Mouse (Mus musculus) lung, postnatal 14 days (tissue): ENCODE results near the gene Ppp2r5b.

Experiments used
- DNase-seq: peaks from one replicate; pipeline ENCODE4 v3.0.0; 2021

Gene Ppp2r5b

DNA sequence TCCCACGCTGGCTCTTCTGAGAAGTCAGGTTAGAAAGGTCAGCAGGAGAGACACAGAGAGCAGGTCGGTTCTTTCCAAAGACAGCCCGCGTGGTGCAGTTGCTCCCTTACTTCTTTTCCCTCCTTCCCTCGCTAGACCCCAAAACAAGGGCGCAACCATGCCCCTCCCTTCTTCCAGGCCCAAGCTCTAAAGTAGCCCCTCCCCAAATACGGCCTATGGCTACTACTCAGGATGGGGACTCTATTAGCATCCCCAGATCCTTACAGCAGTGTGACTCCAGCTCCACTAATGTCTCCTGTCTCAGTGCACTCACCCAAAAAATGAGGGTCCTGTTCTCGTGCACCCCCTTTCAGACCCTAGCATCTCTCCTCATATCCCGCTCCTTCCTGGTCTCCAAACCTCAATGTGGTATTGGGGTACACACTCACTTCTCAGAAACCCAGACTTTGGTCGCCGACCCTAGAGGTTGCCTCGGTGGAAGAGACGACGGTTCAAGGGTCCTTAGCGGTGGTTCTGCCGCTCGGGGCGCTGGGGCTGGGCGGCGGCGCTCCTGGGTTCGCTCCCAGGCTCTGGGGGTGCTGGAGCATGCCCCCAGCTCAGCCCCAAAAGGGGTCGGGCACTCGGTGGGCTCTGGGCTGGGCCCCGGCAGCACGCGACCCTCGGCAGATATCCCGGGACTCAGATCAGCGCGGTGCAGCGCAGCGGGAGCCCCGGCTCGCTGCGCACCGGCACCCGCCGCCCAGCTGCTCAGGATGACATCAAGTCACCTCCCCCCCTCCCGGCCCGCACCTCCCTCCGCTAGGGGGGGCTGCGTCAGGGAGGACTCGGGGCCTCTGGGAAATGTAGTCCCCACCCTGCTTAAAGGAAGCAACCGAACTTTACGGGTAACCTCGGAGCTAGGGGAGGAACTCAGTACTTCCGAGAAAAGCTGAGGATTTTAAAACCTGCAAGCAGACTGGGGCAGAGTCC lies at the start of gene Ppp2r5b:
Gene Ppp2r5b (minus strand): TSS at position 789 of the 969 bp plus-strand sequence.
- peak; percentile 97 for DNase-seq

DNA sequence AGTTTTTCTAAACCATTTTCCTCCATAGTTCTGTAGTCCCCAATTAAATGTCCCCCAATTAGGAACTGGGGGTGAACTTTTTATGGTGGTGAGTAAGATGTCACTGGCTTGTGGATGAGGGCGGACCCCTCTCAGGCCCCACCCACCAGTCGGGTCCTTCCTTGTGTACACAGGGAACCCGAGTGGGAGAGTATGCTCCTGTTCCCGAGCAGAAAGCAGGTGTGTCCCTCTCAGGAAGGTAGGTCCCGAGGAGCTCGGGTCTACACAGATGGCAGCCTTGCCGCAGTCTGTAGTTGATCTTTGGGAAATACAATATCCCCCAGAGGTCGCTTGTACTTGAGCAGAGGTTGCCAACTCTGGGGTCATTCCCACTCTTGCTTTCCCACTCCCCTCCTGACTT lies 49.6 kb upstream of the Ppp2r5b start:
- DNase-seq = no peak

DNA sequence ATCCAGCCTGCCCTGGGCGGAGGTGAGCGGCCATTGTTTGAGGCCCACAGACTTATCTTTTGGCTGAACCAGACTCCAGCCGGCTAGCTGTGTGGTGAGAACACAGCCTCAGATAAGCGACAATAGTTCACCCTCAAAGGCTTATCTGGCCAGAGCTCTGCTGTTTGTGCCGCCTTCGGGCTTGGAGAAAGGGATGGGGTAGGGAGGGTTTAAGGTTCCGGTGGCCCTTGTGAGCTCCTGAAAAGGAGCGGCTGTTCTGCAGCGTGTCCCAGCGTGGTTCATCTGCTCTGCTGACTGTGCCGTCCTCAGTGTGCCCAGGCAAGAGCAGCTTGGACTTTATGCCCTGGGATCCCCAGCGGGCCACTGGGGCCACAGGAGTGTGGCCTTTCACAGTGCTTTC lies 48.8 kb upstream of the Ppp2r5b start:
- no peak for DNase-seq

DNA sequence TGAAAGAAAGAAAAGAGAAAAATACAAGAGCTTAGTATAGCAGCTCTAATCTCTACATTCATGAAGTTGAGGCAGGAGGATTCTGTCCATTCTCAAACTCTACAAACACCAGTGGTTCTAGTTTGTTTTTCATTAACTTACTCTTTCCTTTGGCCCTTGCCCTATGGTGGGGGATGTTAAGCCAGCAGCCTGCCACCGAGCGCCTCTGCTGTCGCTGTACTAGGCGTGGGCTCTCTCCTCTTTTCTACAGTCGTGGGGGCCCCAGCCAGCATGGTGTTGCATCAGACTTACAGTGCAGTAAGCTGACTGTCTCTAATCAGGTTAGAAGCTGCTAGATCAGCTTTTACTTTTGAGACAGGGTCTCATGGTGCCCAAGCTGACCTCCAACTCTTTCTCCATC lies 47.3 kb upstream of the Ppp2r5b start:
- DNase-seq = no peak

DNA sequence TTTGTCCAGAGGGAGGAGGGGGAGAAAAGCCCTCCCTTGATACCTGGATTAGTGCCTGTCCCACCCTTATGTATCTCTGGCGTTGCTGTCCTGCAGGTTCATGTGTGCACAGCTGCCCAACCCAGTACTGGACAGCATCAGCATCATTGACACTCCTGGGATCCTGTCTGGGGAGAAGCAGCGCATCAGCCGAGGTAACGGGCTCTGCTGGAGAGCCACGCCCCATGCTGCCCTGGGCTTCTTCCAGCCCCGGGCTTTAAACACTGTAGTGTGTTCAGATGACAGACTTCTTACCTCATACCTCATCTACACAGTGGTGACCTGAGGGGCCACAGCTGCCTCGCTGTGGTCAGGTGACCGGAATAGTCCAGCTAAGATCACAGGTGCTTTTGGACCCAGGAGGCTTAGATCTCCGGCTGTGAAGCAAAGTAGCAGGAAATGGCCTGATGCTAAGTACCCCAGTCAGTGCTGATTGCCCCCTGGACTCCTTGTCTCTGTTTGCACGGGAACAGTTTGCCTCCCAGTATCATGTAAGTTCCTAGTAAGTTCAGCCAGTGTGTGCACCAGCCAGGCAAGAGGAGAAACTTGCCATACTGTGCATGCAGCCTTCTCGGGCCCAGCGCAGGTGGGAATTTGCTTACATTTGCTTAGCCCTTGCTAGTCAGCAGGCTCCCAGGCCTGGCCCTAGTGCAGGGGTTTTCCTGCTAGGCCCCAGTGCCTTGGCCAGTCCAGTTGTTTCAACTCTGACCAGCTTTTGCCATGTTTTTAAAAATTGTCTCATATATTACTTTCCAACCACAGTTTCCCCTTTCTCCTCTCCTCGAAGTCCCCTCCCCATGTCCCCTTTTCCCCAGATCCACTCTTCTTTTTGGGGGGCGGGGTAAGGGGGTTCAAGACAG lies 45.7 kb upstream of the Ppp2r5b start:
- no peak for DNase-seq

DNA sequence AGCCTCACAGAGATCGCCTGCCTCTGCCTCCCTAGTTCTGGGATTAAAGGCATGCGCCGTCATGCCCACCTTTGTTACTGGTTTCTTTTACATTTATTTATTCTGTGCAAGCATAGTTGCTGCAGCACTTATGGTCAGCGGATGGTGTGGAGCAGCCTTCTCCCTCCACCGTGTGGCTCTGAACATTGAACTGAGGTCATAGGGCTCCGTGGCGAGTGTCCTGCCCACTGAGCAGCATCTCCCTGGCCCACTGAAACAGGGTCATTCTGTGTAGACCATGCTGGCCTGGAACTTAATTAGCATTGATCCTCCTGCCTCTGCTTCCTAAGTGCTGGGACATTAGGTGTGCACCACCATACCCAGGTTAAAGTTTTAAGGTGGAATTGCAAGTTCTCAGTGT lies 44.9 kb upstream of the Ppp2r5b start:
- DNase-seq = no peak

DNA sequence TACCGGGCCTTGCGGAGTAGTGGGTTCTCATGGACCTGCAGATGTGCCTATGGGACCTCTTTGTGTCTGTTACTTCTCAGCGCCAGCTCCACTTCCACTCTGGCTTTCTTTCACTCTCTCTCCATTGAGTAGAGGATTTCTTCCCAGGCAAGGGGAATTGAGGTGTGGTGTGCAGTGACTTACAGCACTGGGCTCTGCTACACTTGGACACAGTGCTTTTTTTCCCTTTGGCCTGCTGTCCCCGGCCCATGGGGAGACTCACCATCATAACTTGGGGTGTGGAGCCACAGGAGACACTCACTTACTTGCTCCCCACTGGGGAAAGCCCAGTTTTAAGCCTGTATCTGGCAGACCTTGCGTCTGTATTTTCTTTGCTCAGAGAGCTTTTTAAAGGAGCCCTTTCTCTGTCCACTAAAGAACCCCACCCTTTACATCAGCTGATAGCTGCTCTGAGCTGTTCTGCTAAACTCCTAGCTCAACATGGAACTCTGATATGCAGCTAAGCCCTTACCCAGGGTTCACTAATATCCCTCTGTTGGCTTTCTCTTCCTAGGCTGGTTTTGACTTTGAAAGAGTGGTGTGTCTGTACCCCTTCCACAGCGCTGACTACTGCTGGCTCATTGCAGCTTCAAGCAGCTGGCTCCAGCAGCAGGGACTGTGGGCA lies 43.9 kb upstream of the Ppp2r5b start:
- no peak for DNase-seq

DNA sequence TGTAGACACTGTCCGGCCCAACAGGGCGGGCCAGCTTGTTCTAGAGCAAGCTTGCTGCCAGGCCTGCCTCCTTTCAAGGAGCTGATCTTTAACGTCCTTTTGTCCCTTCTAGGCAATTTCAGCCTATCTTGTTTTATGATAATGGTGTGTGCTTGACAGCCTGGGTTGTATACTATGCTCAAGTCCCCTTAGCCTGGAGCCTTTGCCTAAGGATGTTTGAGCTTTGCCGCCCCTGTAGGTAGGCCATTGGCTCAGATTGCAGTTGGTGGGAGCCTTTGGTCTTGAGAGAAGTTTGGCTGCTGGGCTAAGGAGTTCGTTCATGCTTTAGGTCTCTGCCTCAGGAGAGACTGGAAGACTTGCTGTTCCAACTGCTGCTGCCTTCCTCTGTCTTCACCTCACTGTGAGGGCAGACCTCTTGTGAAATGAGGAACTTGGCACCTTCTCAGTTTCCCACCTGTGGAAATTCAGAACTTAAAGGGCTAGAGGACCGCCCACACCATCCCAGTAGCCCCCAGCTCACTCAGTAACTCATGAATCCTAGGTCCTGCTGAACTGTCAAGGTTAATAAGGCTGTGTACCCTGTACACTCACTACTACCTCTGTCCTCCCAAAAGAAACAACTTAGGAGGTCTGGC lies 42.9 kb upstream of the Ppp2r5b start:
- no peak for DNase-seq

DNA sequence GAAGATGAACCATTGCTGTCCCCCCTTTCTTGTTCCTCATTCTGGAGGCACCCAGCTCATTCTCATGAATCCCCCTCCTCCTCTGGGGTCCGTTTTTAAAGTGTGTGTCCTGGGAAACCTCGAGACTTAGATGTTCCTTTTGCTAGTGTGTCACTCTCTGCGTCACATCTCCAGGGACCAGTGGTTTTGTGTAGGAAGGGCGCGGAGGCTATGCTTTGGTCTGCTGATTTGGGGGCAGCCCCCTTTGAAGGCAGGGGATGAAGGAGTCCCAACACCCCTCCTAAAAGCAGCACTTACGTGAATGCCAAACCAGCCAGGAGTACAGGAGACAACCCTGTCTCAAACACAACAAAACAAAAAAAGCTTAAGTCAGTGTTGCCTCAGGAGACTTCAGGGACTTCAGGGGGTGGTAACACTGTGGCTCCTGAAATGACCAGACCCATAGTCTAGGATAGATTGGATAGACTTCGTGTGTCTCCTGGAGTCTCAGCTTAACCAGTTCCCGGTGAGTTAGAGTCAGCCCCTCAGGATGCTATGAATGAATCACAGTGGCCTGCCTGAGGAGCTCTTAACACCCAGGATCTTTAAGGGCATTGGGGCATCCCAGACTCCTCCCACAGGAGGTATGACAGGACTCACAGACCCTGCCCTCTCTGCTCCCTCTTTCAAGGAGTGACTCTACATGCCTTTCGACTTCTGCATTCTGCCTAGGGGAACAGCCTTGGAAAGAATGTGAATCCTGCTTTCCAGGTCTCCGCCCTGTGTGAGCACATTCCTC lies 42.2 kb upstream of the Ppp2r5b start:
- DNase-seq = peak; percentile 81

DNA sequence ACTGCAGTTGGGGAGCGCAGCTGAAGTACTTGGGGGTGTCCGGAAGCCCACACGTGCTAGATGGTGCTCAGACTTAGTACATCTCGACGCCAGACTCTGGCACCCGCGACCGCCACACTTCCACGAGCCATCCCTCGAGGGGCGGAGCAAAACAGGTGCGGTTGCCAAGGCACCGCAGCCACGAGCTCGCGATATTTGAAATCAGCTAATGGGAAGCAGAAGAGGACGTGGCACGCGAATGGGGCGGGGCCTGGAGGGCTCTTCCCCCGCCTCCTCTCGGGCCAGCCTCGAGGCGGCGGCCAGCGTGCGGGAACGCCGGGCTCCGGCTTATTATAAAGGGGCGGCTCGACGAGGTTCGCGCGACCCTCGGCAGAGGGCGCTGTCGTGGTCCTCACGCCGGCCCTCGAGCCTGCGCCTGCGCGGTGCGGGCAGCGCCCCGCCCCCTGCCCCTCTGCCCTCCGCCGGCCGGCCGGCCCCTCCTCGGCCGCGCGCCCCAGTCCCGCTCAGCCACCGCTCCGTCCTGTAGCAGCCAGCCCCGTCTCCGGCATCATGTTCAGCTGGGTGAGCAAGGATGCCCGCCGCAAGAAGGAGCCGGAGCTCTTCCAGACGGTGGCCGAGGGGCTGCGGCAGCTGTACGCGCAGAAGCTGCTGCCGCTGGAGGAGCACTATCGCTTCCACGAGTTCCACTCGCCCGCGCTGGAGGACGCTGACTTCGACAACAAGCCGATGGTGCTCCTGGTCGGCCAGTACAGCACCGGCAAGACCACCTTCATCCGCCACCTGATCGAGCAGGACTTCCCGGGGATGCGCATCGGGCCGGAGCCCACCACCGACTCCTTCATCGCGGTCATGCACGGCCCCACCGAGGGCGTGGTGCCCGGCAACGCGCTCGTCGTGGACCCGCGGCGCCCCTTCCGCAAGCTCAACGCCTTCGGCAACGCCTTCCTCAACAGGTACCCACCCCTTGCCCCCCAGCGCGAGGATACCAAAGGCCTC lies 41.1 kb upstream of the Ppp2r5b start, which contains the start of gene Ehd1:
Gene Ehd1 (plus strand): TSS at position 300 of the 996 bp plus-strand sequence.
- DNase-seq = peak; percentile 98

DNA sequence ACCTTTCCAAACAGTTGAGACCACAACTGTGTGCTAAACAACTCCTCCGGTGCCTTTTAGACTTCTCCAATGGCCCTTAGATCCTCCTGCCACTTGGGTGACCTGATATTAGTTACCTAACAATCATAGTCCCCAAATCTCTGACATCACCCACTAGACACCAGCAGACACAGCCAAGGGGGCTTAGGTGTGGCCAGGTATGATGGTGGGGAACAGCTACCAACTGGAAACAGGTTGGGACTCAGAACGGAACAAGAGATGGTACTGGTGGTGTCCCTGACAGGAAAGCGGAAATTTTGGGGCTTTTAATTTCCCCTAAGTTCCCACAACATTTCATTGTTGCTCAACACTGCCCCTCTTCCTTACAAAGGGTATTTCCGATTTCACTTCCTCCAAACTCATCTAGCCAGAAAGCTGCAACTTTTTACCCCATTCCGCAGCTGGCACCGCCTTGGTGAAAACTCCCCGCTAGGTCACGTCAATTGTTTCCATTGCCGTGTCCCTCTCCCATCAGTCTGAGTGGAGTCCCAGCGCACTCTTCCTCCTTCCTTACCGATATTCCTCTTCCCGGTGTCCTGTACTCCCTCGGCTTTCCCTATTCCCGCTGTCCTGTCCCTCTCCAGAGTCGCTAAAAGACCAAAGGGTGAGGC lies 40.2 kb upstream of the Ppp2r5b start:
- DNase-seq = no peak

DNA sequence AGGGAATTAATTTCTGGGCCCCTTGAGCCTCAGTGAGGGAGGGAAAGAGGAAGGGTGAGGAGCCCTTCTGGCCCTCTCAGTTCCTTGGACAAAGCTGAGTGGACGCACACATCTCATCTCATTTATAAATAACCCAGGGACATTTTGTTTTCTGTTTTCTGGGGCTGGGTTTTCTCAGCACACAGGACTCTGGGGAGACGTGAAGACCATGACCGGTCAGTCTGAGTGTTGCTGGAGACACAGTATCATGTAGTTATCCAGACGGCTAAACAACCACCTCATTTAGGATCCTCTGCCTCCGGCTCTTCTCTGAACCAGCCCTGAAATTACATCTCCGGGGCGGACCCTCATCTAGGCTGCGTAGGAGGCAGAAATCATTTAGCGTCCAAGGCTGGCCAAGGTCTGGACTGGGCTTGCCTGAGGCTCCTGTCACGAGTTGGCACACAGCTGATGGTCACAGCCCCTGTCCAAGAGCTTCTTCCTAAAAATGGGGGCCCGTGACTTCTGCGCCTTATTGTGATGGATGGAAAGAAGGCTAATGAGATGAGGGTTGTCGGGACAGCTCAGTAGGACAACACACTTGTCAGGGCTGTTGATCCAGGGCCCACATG lies 38.4 kb upstream of the Ppp2r5b start:
- DNase-seq = no peak

DNA sequence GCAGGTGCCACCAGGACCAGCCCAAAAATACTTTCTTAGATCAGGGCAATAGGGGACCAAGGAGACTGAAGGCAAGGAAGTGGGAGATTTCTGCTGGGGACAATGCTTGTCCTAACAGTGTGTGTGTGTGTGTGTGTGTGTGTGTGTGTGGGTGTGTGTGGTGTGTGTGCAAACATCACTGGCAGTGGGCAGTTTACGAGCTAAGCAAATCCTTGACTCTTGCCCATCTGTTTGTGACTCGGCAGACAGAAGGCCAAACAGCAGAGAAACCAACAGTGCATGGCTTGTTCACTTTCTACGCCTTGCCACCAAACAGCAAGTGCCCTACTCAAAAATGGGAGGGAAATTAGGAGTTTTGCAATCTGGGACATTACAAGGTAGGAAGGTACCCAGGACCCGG lies 37.9 kb upstream of the Ppp2r5b start:
- DNase-seq = no peak

DNA sequence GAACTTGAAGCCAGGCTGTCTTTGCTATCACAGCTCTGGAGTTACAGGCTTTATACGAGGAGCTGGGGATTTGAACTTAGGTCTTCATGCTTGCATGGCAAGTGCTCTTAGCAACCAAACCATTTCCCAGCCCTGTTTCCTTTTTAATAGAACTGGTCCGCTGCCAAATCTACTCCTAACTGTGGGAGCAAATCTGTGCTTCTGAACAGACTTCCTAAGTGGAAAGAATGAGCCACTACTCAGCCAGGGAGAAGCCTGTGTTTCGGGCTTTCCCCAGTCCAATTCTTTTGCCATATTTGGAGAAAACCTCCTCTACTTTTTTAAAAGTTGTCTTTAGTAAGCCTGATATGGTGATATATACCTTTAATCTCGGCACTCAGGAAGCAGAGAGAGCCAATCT lies 37.1 kb upstream of the Ppp2r5b start:
- DNase-seq = no peak

DNA sequence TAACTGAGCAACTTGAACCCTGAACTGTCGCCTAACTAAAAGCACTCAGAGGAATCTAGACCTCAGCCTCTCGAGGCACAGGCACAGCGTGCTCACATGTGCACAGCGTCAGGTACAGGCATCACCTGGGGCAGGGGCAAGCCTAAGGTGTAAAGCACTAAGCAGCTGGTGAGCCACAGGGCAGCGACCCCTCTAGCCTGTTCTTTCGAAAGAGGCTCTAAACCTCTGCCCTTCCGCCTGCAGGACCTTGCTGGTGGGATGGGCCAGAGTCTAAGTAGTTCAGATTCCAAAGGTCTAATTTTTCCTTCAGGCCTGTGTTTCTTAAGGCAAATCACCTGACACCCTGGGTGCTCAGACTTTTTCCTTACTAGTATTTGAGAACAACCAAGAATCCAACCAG lies 36.4 kb upstream of the Ppp2r5b start:
- DNase-seq = no peak

DNA sequence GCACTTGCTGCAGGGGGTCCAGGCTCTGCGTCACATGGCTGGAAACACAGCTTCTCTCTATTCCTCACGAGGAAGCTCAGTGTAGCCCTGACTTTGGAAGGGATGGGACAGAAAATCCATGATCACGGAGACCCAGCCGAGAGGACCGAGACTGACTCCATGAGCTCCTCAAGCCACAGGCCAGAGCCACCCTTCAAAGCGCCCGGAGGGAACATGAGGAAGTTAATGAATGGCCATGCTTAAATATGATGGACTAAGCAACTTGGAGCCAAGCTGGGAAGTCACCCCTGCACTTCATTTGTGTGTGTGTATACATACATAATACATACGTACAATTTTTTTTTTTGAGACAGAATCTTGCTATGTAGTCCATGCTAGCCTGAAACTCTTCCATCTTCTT lies 35.5 kb upstream of the Ppp2r5b start:
- no peak for DNase-seq

DNA sequence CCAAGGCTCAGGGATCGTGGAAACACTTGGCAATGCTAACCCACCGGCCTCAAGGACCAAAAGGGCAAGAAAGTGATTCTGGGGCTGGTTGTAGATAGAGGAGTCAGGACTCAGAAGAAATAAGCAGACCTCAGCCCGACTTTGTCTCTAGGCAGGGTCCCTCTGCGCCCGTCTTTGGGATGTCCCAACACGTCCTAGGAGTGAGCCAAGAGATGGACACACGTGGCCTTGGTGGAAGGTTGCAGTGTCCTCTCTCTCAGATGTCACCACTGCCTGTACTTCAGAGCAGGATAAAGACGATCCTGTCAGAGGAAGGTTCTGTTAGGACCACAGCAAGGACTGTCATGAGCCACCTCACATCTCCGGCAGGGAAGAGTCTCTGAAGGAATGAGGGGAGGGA lies 35.0 kb upstream of the Ppp2r5b start:
- DNase-seq = no peak

DNA sequence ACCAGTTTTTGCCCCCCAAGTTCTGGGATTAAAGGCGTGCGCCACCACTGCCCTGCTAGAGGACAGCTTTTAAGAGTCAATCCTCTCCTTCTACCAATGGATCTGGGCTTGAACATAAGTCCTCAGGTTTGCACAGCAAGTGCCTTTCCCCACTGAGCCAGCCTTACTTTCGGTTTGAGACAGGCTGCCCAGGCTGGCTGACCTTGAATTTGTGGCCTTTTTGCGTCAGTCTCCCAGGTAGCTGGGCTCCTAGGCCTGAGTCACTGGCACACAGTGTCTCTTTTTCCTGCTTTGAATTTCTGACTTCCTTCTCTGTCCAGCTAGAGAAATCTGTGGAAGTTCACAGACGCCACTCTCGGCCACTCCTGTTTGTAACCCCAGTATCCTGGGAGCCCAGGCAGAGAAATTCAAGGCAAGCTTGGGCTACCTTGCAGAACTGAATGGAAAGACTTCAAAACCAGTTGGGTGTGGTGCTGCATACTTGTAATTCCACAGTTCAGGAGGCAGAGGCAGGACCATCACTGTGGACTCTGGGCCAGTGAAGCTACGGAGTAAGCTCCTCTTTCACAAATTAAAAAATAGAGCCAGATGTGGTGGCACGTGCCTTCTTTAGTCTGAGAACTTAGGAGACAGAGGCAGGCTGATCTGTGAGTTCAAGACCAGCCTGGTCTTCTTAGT lies 34.3 kb upstream of the Ppp2r5b start:
- no peak for DNase-seq

DNA sequence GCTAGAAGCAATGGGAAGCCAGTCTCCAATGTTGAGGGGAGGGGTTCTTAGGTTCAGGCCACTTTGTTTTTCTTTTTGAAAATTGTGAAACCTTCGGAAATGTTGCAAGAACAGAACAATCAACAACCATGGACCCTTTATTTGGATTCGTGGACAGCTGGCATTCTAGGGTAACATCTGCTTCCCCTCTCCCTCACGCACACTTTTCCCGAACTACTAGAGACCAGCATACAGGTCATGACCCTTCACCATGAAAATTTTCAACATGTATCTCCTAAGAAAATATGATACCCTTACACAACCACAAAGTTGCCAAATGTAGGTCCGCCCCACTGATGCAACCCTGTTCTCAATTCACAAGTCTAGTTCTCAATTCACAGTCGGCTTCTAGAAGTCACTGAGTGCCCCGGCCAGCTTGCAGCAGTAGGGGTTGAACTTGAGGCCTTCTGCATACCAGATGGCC lies 33.0 kb upstream of the Ppp2r5b start:
- peak; percentile 49 for DNase-seq
